Mouse (Mus musculus) ES-E14 (cell line): ENCODE data around the gene Rfxank.

Source experiments
- CHD2 ChIP-seq: IDR thresholded peaks from 2 replicates; pipeline ENCODE4 v1.6.1; 2014; ENCODE audit warnings: mild to moderate bottlenecking, low read depth, low read length, inconsistent platforms
- HCFC1 ChIP-seq: IDR thresholded peaks from 2 replicates; pipeline ENCODE4 v1.6.1; 2012; ENCODE audit warnings: low read length, inconsistent platforms, borderline replicate concordance; ENCODE audit not compliant: insufficient read depth
- MAFK ChIP-seq: IDR thresholded peaks from 2 replicates; pipeline ENCODE4 v1.6.1; 2014; ENCODE audit warnings: mild to moderate bottlenecking, low read depth, low read length, inconsistent platforms; ENCODE audit not compliant: insufficient read depth
- ZC3H11A ChIP-seq: IDR thresholded peaks from 2 replicates; pipeline ENCODE4 v1.6.1; 2012; ENCODE audit warnings: low read depth, mild to moderate bottlenecking, inconsistent platforms, low read length, borderline replicate concordance
- ZNF384 ChIP-seq: IDR thresholded peaks from 2 replicates; pipeline ENCODE4 v1.6.1; 2012; ENCODE audit warnings: low read depth, low read length, inconsistent platforms

GRCm38 (mm10) chr8:70114488-70114887 is 24.5 kb downstream of the Rfxank start:
- no peak for TF ChIP-seq CHD2
- no peak for TF ChIP-seq HCFC1
- TF ChIP-seq ZNF384: no peak
- no peak for TF ChIP-seq ZC3H11A
- no peak for TF ChIP-seq MAFK
